Mouse (Mus musculus) testis, adult 2 months (tissue): ENCODE data around the gene Ftl1.

Experiments used
- CTCF ChIP-seq: fragments of 200-500 bp; IDR thresholded peaks from 2 replicates; pipeline ENCODE4 v1.5.1; 2012; ENCODE audit warnings: low read depth, mild to moderate bottlenecking, inconsistent platforms, low read length, moderate library complexity; ENCODE audit not compliant: control insufficient read depth, insufficient read depth, insufficient replicate concordance
- POLR2A ChIP-seq: fragments of 200-500 bp; IDR thresholded peaks from 2 replicates; pipeline ENCODE4 v1.6.1; 2012; ENCODE audit warnings: low read depth, mild to moderate bottlenecking, inconsistent platforms, low read length, moderate library complexity; ENCODE audit not compliant: control insufficient read depth

- TF ChIP-seq CTCF (no peak), POLR2A (no peak)
Observed at GRCm38 (mm10) chr7:45489578-45489977, 29.9 kb upstream of the Ftl1 start.
